Mouse (Mus musculus) thymus, postnatal 0 days (tissue): ENCODE data around the gene C1ra. TPM values are rescaled to one million over a fixed set of nuclear protein-coding genes. Genes with fewer than 3 reads are reported as not detected.
"Not testable (repeated sequence)": the region's sequence is repeated elsewhere in the genome, so short reads cannot be mapped to it uniquely, and the experiment has no call there.

Experiments
- DNase-seq: peaks from one replicate; pipeline ENCODE4 v3.0.0-alpha.2; 2015; ENCODE audit warnings: low spot score
- polyA plus RNA-seq: library from polyadenylated mRNA; unstranded; fragments of >200 nt; fragmentation: Nextera tagmentation; extraction: Ambion mirVana; gene quantifications from 2 replicates; pipeline ENCODE4 v1.2.1, GENCODE M21; 2015

Gene C1ra
- polyA plus RNA-seq, 1 experiment from 2014 or later = 7.4 TPM

DNA sequence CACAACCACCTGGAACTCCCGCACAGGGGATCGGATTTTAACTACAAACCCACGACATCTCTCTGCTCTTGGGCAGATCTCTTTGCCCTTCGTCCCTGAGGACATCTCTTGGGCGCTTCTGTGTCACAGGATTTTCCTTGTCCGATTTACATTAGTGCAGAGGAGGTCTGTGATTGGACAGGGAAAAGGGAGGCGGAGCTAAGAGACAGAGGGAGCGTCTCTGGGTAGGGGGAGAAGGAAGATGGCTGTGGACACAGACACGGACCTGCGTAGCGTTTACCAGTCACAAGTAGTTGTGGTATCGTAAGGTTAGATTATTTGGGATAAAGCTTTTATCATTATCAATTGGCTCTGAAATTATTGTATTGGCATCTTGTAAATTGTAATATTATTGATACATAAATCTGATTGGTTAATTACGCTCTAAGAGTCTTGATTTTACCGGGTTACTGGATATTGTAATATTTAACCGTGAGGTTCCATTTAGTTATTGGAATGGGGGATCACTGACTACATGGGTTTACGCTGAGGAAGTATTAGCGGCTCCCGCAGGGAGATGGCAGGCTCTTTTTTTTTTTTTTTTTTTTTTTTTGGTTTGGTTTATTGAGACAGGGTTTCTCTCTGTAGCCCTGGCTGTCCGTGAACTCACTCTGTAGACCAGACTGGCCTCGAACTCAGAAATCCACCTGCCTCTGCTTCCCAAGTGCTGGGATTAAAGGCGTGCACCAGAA, 26.6 kb upstream of the C1ra start:
- no peak for DNase-seq

GRCm38 (mm10) chr6:124487509-124487908, 24.7 kb upstream of the C1ra start:
- DNase-seq = no peak

GRCm38 (mm10) chr6:124488952-124489351, 23.3 kb upstream of the C1ra start:
- DNase-seq = no peak

DNA sequence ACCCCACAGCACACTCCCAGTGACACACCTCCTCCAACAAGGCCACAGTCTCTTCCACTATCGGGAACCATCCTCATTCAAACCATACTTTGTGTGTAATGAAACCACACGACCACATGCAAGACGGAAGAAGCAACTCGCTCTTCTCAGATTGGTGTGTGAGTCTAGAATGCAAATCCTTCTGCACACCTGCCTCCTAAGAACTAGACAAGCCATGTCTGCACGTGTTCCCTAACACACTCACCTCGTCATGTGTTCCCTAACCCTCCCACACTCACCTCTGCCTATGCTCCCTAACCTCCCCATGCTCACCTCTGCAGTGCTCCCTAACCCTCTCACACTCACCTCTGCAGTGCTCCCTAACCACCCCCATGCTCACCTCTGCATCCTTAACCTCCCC, 20.8 kb upstream of the C1ra start:
- DNase-seq = peak; percentile 27

DNA sequence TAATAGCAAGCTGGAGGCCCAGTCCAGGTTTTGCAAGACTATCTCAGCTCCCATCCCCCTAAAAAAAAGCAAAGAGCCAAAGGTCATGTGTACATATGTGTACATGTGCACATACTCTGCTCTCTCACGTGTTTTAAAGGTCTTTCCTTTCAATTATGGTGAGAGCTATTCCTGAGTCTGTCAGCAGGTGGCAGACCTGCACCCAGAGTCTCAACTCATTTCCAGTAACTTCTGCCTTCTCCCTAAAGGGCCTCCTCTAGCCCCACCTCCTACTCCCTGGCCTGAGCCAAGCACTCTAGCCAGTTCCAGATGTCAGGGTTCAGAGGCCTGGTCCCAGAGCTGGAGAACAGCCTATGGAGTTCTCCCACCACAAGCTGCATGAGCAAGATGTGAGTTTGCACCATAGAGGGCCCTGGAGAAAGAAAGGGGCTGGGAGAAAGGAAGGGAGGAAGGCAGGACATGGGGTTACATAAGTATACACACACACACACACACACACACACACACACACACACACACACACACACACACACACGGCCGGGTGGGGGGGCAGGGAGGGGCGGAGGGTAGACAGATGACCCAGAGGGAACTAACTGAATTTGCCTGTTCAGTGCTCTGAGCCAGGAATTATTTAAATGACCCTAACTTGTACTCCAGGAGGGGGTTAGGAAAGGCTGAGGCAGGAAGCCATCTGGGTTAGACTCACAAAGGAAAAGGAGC, 19.2 kb upstream of the C1ra start, which contains the start of gene C1rl:
Gene C1rl, plus strand, starts transcription at position 272 of the 720 bp plus-strand sequence.
- DNase-seq = peak; percentile 47

GRCm38 (mm10) chr6:124493886-124494285, 18.3 kb upstream of the C1ra start:
- DNase-seq = no peak

DNA sequence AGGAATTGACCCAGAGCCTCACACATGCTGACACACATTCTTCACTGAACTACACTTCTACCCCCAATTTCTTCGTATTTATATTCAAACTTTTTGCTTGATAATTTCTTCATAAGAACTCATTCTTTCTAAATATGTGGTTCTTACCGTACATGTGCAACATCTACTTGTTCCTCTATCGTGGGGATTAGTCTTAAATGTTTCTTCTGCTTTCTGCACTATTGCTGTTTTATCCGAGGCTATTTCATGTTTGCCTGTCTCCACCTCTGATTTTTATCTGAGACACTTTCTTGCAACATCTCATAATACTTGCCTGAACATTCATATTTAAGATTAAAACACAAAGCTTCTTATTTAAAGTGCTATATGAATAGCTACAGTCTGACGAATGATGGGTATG, 16.2 kb upstream of the C1ra start:
- no peak for DNase-seq

DNA sequence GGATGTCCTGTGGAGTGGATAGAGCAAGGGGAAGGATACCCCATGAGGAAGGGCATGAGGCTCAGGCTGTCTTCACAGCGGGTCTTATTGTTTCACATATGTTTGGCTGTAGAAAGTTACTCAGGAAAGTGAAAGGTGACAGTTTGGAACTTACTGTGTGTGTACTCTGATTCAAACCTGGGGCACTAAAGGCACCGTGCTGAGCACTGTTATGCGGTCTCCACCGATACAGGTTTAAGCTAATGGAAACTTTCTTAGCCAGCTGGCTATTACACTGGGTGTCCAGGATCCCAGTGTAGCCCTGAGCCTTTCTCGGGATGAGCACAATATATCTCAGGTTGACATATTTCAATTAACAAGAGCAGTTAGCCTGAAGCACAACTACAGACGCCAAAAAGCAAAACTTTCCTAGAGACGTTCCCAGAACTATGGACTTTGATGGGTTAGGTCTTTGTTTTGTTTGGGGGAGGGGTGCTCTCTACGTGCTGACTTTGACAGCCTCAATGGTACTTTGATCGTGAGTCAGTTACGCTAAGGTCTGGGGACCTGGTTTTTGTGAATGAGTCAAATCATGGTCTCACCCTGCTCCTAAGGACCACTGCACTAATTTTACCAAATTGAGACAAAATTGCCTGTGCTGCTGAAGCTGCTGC, 12.2 kb upstream of the C1ra start:
- no peak for DNase-seq

DNA sequence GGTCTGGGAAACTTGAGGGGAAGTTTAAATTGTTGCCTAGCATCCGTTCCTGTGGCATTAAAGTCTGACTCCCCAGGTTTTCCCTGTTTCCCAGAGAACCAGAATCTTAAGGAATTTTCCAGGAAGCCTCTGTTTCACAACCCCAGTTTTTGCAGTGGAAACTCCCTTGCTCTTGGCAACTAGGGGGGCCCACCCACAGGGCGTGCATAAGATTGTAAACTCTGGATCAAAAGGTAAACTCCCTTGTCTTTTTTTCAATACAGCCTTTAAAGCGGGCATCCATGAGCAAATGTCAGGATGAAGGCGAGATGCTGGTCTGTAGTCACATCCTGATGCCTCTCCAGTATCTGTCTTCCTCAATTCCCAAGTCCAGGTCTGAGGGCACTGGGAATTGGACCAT, 10.7 kb upstream of the C1ra start:
- DNase-seq = no peak

- no peak for DNase-seq
Observed at GRCm38 (mm10) chr6:124502021-124502420, 10.2 kb upstream of the C1ra start.

DNA sequence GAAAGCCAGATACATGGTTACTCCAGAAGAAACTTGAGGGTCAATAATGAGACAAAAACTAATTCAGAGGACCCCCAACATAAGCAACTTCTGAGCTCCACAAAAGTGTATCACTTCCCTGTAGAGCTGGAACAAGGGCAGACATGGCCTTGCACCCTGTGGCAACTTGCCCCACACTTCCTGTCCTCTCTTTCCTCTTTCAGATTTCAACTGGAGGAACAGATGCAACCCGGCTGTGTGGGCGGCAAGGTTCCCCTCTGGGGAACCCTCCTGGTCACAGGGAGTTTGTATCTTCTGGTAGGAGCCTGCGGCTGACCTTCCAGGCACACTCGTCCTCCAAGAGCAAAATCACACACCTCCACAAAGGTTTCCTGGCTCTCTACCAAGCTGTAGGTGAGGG, 7.2 kb upstream of the C1ra start:
- no peak for DNase-seq

DNA sequence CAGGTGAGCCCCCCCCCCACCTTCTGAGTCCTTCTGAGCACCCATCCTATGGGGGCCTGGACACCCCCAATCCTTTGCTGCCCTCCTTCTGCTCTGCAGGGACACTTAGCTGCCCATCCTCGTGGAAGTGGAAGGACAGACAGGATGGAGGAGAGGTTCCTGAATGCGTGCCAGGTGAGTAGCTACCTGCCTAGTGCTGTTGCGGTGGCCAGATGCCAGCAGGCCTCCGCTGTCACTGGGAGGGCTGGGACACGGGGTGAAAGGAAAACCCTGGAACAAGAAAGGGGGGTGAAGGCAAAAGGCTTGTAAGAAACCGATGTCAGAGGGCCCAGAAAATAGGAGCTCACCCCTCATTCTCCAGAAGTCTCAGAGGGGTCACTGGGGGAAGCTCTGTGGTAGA, 5.2 kb upstream of the C1ra start:
- no peak for DNase-seq

GRCm38 (mm10) chr6:124508292-124508691, 3.9 kb upstream of the C1ra start:
- no peak for DNase-seq

GRCm38 (mm10) chr6:124509192-124509591, 3.0 kb upstream of the C1ra start:
- not testable (repeated sequence) for DNase-seq

GRCm38 (mm10) chr6:124511936-124512335, 269 bp upstream of the C1ra start:
- DNase-seq = no peak

DNA sequence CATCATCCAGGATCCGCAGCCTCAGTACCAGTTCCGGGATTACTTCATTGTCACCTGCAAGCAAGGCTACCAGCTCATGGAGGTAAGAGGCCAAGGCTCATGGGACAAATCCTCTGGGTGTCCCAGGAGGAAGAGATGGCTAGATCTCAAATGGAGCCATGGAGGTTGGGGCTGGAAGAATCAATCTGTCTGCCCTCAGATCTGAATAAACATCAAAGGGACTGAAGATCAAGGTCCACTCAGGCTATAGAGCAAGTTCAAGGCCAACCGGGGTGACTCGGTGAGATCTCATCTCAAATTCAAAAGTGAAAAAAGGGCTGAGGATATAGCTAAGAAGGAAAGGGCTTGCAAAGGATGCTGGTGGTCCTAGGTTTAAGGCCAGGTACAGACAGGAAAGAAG, 5.5 kb downstream of the C1ra start:
- not testable (repeated sequence) for DNase-seq

DNA sequence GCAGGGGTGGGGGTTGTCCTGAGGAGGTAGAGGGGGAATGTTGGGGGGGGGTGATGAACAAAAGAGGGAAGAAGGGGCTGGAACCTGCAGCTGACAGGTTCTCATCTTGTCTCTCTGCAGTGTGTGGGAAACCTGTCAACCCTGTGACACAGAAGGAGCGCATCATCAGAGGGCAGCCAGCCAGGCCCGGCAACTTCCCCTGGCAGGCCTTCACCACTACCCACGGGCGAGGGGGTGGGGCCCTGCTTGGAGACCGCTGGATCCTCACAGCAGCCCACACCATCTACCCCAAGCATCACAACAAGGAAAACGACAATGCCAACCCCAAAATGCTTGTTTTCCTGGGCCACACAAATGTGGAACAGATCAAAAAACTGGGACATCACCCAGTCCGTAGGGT, 9.9 kb downstream of the C1ra start:
- DNase-seq = not testable (repeated sequence)

DNA sequence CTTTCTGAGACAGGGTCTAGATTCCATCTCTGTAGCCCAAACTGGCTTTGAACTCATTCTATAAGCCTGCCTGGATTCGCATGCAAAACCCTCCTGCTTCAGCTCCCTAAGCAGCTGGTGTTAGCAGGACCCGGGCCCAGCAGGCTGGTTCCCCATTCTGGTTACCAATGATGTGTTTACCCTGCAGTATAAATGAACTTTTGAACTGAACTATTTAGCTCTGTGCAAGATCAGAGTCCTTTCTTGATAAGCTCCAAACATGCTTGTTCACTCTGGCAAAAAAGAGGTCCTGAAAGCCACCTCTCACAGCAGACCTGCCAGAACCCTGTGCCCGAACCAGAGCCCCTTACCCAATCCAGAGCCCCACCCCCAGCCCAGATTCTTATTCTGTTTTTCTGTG, 15.7 kb downstream of the C1ra start:
- DNase-seq = no peak

GRCm38 (mm10) chr6:124531077-124531476, 18.9 kb downstream of the C1ra start:
- DNase-seq = no peak

DNA sequence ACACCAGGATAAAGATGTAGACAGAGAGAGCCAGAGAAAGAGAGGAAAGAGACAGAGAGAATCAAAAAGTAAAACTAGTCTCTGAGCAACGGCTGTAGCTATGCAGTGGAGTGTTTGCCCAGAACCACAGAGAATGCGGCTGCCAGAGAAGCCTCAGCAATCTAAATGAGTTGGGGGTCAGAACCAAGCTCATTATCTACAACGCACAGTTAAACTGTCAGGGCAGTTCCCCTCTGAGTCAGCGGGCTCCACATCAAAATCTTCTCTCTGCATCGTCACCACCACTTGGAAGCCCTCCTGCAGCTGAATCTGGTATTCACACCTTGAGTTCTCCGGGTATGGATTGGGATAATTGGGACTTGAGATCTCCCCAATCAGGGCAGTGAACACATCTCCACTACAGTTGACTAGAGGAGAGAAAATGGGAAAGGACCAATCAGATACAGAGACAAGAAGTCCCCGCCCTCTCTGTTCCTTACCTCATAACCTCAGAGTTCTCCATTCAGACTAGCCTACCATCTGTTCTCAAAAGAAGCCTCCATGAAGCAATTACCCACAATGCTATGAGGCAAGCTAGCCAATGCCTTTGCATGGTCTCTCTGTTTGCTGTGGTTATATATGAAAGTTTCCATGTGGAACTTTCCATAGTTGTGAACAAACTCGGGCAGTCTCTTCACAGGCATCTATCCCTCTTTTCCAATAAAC, 24.1 kb downstream of the C1ra start:
- not testable (repeated sequence) for DNase-seq

GRCm38 (mm10) chr6:124541176-124541575, 29.0 kb downstream of the C1ra start:
- DNase-seq = not testable (repeated sequence)

GRCm38 (mm10) chr6:124542284-124542683, 30.1 kb downstream of the C1ra start, which contains the start of gene C1s1:
TSS of gene C1s1 (minus strand) at chr6:124542359.
- not testable (repeated sequence) for DNase-seq
